Mouse (Mus musculus): ENCODE measurements around the gene 4930519G04Rik. TPM values are rescaled to one million over a fixed set of nuclear protein-coding genes. Genes with fewer than 3 reads are reported as not detected.
A peak's percentile ranks its signal among the peaks of the same experiment; 100 is the strongest.
"Not testable (repeated sequence)": the region's sequence is repeated elsewhere in the genome, so short reads cannot be mapped to it uniquely, and the experiment has no call there.

4930519G04Rik gene
- total RNA-seq (2018; cell fraction: chromatin; rRNA removed) = not detected
- not detected for total RNA-seq (2018; cell fraction: cytosol; rRNA removed)
- not detected for total RNA-seq (2018; cell fraction: nucleus; rRNA removed)
- polyA plus RNA-seq (2018) = not detected in 3 replicates

DNA sequence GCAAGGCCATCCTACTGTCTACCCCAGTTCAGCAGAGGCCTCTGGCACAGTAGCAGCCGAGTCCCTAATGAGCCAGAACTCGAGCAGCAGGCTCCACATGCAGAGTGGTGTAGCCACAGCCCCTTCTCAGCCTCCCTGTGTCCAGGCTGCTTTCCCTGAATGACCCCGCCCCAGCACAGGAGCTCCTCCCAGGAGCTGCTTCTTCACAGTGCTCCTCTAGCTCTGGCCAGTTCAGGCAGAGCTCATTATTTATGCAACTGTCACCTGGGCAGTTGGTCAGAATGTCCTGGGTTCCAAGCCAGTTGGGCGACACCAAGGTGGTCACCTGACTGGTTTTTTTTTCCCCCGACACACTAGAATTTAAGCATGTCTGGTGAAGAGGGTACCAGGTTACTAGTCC, at the start of gene 4930519G04Rik:
Gene 4930519G04Rik, plus strand, starts transcription at position 301 of the 400 bp plus-strand sequence.
- peak within 1 kb of the TSS; percentile 76 for H3K27ac ChIP-seq
- H3K4me3 ChIP-seq (ENCODE audit: inconsistent target); H3K79me2 ChIP-seq (ENCODE audit: inconsistent target); H3K36me3 ChIP-seq (ENCODE audit: inconsistent target): not testable (repeated sequence)
- WGBS (ENCODE audit: missing documents) = 100% methylated on average over 3 of the region's 5 CpGs

DNA sequence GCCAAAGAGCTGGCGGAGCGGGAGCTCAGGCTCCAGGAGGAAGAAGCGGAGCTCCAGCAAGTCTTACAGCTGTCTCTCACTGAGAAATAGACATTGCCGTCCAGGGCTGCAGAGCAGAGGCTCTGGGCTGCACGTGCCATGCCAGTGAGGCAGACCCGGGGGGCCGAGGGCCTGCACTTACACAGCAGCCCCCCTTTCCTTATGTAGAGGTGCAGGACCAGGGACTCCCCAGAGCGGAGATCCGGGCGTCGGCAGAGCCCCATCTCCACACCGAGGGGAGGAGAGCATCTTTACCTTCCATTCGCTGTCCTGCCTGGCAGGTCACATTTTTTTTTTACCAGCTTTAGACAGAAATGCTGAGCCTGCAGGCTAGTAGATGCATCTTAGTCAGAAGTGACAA, 49.1 kb upstream of the 4930519G04Rik start:
- Histone ChIP-seq H3K36me3 (ENCODE audit: inconsistent target) (peaks cover 59% of the 10 kb centered on the region), H3K79me2 (ENCODE audit: inconsistent target) (peaks cover 3% of the 10 kb centered on the region; the same call in 1 of the 2 replicates), H3K27ac (no peak overlapping the region), H3K4me3 (ENCODE audit: inconsistent target) (no peak overlapping the region)
- 91% methylated on average over 8 of the region's 13 CpGs for WGBS (ENCODE audit: missing documents)

DNA sequence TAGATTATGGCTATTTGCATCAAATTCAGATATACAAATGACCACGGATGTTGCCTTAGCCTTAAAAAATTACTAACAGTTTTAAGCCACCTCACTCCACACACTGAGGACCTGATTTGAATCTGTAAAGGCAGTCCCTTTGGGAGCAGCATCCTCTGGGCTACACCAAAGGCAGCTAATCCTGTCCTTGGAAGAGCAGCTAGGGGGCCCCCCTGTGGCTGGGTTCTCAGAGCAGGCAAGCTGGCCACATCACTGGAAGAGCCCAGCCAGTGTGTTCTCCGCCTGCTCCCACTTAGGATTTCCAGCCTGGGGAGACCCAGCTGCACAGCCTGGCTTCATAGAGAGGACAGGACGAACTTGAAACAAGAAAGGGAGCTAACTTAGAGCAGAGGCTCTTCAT, 48.5 kb upstream of the 4930519G04Rik start:
- peaks cover 9% of the 10 kb centered on the region; the same call in 1 of the 2 replicates for H3K79me2 ChIP-seq (ENCODE audit: inconsistent target)
- peaks cover 53% of the 10 kb centered on the region for H3K36me3 ChIP-seq (ENCODE audit: inconsistent target)
- H3K4me3 ChIP-seq (ENCODE audit: inconsistent target) = no peak overlapping the region
- peak overlapping the region; percentile 70 for H3K27ac ChIP-seq
- 68% methylated on average over 3 of the region's 3 CpGs for WGBS (ENCODE audit: missing documents)

DNA sequence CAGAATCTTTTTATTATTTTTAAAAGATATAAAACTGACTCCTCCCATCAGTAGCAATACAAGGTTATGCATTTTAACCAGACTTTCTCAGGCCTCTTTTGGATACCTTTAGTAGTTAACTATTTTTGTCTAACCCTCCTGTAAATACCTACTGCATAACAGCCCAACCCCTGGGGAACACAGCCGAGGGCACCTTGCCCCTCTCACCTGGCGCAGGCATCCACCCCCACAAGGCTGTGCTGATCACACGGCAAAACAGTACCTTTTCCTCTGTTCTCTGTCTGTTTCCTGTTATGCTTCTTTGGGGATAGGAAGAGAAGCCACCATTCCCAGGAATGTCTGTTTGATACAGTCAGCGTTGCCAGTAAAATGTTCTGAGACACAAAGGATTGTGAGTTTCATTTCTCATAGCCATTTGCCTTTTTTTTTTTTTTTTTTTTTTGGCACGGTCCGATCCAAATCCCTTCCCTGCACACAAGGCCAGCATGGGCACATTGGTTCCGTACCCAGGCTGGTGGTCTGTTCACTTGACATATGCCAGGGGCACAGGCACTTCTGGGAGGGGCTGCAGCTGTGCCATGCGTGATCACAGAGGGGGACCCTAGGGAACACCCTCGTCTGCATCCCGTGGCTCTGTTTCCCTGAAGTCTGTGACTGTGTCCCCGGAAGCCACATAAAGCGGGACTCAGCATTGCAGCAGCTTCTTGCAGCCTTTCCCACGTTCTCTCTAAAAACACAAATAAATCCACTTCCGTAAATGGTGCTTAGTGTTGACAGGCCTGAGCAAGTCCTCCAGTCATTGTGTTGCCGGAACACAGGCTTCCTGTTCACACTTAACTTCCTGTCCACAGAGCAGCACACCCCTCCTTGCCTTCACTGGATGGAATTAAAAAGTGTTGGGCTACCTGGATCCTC, 47.8 kb upstream of the 4930519G04Rik start:
- WGBS (ENCODE audit: missing documents) = 15% methylated on average over 15 of the region's 15 CpGs
- Histone ChIP-seq H3K36me3 (ENCODE audit: inconsistent target) (peaks cover 47% of the 10 kb centered on the region), H3K27ac (peak overlapping the region; percentile 70), H3K4me3 (ENCODE audit: inconsistent target) (peak overlapping the region; percentile 10; the same call in 1 of the 2 replicates), H3K79me2 (ENCODE audit: inconsistent target) (peaks cover 15% of the 10 kb centered on the region)

DNA sequence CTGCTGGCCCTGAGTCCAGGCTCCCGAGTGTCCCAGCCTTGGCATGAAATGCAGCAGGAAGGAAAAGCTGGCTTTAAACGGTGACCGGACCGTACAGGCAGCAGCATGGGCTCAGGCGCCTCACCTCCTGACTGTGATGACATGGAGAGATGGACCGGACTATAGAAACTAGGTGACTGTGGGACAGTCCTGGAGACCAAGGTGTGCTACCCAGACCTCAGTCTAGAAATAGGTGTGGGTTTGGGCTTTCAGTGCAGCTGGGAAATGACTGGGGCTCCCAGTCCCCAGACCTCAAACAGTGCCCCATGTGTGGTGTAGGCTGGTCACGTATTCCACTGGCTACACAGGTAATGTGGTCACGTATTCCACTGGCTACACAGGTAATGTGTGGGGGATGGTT, 46.8 kb upstream of the 4930519G04Rik start:
- H3K4me3 ChIP-seq (ENCODE audit: inconsistent target) = peak overlapping the region; percentile 1; the same call in 1 of the 2 replicates
- H3K27ac ChIP-seq = peak overlapping the region; percentile 70
- H3K79me2 ChIP-seq (ENCODE audit: inconsistent target) = peaks cover 25% of the 10 kb centered on the region
- 34% methylated on average over 8 of the region's 8 CpGs for WGBS (ENCODE audit: missing documents)
- H3K36me3 ChIP-seq (ENCODE audit: inconsistent target) = peaks cover 41% of the 10 kb centered on the region

DNA sequence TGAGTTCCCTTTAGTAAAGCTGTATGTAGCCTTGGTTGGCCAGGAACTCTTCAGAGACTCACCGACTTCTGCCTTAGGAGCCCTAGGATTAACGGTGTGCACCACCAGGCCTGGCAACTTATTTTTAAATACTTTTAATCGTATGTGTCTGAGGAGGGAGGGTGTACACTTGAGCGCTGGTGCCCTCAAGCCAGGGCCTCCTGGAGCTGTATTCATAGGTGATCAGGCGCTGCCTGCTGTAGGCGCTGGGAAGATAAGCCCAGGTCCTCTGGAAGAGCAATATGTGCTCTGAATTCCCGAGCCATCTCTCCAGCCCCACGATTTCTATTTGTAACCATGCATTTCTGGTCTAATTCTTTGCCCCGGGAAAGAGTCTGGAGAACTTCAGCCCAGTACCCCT, 46.4 kb upstream of the 4930519G04Rik start:
- WGBS (ENCODE audit: missing documents) = 34% methylated on average over 9 of the region's 9 CpGs

DNA sequence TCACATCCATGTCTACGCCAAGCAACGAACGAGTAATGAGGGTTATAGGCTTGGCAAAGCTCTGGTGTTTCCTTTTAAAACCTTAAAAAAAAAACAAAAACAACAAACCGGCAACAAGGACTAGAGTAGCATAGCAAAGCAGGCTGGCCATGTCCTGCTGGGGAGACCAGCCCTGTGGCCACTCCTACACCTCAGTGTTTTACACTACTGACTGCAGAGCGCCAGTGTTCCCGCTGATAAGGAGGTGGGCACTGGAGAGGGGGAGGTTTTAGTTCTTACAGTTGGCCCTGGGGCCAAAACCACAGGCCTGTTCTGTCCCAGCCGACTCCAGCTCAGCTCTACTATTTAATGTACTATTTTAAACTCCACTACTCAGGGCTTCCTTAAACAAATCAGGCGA, 46.0 kb upstream of the 4930519G04Rik start:
- H3K36me3 ChIP-seq (ENCODE audit: inconsistent target) = peaks cover 33% of the 10 kb centered on the region
- 32% methylated on average over 8 of the region's 8 CpGs for WGBS (ENCODE audit: missing documents)

More for the DNA sequence above, 46.4 kb upstream of the 4930519G04Rik start:
- Histone ChIP-seq H3K27ac (no peak overlapping the region), H3K36me3 (ENCODE audit: inconsistent target) (peaks cover 37% of the 10 kb centered on the region), H3K79me2 (ENCODE audit: inconsistent target) (peaks cover 29% of the 10 kb centered on the region), H3K4me3 (ENCODE audit: inconsistent target) (no peak overlapping the region)

DNA sequence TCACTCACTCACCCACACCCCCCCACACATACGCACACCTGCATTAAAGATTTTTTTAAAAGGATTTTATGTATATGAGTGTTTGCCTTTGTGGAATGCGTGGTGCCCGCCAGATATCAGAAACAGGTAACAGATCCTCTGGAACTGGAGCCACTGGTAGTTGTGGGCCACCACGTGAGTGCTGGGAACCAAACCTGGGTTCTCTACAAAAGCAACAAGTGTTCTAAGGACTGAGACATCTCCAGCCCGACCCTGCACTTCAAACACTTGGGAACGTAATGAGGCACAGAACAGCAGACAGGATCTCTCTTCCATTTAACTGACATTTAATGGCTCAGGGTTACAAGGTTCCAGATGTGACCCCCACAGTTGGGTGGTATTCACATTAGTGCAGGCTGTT, 45.6 kb upstream of the 4930519G04Rik start:
- Histone ChIP-seq H3K4me3 (ENCODE audit: inconsistent target) (no peak overlapping the region), H3K79me2 (ENCODE audit: inconsistent target) (peaks cover 37% of the 10 kb centered on the region), H3K36me3 (ENCODE audit: inconsistent target) (peaks cover 29% of the 10 kb centered on the region), H3K27ac (no peak overlapping the region)
- WGBS (ENCODE audit: missing documents) = 84% methylated on average over 6 of the region's 6 CpGs

More for the DNA sequence above, 46.0 kb upstream of the 4930519G04Rik start:
- Histone ChIP-seq H3K4me3 (ENCODE audit: inconsistent target) (no peak overlapping the region), H3K27ac (no peak overlapping the region), H3K79me2 (ENCODE audit: inconsistent target) (peaks cover 33% of the 10 kb centered on the region)

DNA sequence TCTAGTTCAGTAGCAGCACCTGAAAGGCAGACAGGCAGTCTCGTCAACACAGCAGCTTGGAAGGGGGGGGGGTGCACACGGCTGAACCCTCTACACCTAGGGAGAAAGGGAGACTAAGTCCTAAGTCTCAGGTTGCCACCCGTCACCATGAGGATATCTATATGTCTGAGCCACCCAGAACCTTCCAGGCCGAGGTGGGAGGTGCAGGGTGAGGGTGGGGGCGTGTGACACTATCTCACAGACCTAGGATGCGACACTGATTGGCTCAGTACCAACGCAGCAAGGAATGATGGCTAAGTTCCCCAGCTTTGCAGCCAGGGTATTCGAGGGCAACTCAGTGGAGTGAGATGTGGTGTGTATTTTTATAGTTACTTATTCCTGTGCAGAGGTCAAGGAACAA, 45.1 kb upstream of the 4930519G04Rik start:
- peaks cover 24% of the 10 kb centered on the region for H3K36me3 ChIP-seq (ENCODE audit: inconsistent target)

DNA sequence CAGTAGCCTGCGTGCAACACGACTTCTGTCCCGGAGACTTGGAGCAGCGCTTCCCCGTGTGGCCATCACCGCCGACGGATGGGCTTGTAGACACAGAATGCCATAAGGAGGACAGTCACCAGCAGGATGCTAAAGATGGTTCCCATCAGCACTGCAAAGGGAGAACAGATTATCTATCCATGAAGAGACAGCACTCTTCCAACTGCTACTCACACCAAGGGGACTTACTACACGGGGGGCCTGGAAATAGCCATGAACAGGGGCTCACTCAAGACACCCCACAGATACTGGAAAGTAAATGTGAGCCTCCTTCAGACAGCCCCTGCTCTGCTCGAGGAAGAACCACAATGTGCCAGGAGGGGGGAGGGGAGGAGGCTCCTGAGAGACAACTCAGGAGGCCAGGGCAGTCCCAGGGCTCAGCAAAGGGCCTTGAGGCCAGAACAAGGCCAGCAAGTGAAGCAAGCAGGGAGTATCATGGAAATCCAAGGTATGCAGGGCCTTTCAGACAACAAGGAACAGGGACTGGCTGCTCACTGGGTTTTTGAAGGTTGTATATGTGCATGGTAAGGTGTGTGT, 44.2 kb upstream of the 4930519G04Rik start:
- peaks cover 43% of the 10 kb centered on the region for H3K79me2 ChIP-seq (ENCODE audit: inconsistent target)
- 75% methylated on average over 10 of the region's 10 CpGs for WGBS (ENCODE audit: missing documents)
- H3K27ac ChIP-seq = no peak overlapping the region
- peaks cover 15% of the 10 kb centered on the region for H3K36me3 ChIP-seq (ENCODE audit: inconsistent target)
- no peak overlapping the region for H3K4me3 ChIP-seq (ENCODE audit: inconsistent target)

More for the DNA sequence above, 45.1 kb upstream of the 4930519G04Rik start:
- H3K79me2 ChIP-seq (ENCODE audit: inconsistent target) = peaks cover 42% of the 10 kb centered on the region
- no peak overlapping the region for H3K4me3 ChIP-seq (ENCODE audit: inconsistent target)
- H3K27ac ChIP-seq = no peak overlapping the region
- WGBS (ENCODE audit: missing documents) = 82% methylated on average over 8 of the region's 8 CpGs

DNA sequence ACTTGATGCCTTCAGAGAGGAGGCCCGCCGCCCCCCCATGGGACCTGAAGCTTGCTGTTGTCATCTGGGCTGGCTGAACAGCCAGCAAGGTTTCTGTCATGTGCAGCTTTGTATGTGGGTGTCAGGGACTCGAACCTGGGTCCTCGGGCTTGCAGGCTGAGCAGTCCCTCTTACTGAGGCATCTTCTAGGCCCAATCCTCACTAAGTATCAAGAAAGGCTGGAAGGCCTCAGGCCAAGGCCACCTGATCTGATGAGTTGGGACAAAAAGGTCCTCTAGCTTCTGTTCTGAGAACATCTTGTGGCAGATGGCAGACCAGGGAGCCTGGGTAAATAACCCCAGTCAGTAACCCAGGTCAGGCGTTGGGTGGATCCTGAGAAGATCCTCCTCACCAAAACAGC, 43.6 kb upstream of the 4930519G04Rik start:
- Histone ChIP-seq H3K4me3 (ENCODE audit: inconsistent target) (no peak overlapping the region), H3K36me3 (ENCODE audit: inconsistent target) (peaks cover 11% of the 10 kb centered on the region; the same call in 1 of the 2 replicates), H3K27ac (no peak overlapping the region), H3K79me2 (ENCODE audit: inconsistent target) (peaks cover 43% of the 10 kb centered on the region)
- WGBS (ENCODE audit: missing documents) = 90% methylated on average over 5 of the region's 5 CpGs

DNA sequence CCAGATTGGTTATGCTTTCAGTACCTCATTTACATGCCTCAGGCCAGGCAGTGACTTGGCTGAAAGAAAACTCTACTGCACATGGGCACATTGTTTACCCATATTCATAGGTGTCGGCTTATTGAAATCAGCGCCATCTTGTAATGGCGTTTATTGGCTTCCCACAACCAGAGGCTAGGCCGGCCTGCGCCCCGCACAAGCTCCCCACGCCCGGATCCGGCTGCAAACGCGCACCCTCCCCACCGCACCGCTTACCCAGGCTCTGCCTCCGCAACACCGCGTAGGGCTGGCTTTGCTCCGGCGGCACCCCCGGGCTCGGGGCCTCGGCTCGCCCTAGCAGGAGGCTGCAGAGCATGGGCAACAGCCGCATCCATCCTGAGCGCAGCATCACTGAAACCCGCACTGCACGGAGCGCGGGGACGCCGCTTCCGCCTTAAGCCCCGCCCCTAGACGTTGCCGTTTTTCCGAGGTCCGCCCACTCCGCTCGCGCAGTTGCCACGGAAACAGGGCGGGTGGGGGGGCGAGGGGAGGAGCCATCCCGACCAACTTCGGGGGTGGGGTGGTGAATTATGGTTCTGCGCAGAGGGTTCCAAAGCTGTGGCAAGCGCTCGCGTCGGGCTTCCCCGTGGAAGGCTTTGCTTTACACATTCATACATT, 39.8 kb upstream of the 4930519G04Rik start:
- 4% methylated on average over 50 of the region's 50 CpGs for WGBS (ENCODE audit: missing documents)
- H3K4me3 ChIP-seq (ENCODE audit: inconsistent target) = peak overlapping the region; percentile 48
- H3K27ac ChIP-seq = no peak overlapping the region
- peaks cover 43% of the 10 kb centered on the region for H3K79me2 ChIP-seq (ENCODE audit: inconsistent target)
- H3K36me3 ChIP-seq (ENCODE audit: inconsistent target) = peaks cover 4% of the 10 kb centered on the region; the same call in 1 of the 2 replicates

DNA sequence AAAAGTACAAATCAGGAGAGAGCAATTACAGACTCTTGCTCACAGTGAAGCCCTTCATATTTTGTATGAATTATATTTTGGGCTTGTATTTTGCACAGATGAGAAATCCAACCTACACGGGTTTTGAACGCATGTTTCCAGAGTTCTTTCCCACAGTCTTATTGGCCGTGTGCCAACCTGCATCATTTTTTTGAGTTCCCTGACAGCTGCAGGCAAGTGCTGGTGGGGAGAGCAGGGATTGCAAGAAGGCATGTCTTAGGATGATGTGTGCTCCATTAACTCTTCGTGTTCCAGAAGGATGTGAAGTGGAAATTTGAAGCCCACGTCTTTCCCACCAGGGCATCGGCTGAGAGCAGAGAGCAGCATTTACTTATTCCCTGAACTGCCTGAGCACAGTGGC, 36.9 kb upstream of the 4930519G04Rik start:
- Histone ChIP-seq H3K4me3 (ENCODE audit: inconsistent target) (no peak overlapping the region), H3K79me2 (ENCODE audit: inconsistent target) (peaks cover 18% of the 10 kb centered on the region), H3K27ac (no peak overlapping the region), H3K36me3 (ENCODE audit: inconsistent target) (no peaks in the 10 kb centered on the region)
- 95% methylated on average over 6 of the region's 6 CpGs for WGBS (ENCODE audit: missing documents)

DNA sequence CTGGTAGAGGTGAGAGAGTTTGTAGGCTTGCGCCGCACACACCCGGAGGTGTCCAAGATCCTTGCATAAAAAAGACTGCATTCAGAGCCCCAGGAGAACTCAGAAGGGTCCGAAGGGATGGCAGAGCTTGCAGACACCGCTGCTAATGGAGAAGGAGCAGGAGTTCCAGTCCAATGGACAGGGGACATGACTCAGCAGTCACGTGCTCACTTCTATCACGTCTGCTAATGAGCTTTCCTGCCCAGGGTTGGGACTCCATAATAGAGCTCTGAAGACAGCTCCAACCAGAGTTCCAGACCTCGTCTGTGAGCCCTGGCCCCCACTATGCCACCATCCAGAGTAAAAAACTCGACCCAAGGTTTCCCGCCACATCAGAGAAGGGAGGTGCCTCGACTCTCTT, 35.3 kb upstream of the 4930519G04Rik start:
- no peak overlapping the region for H3K4me3 ChIP-seq (ENCODE audit: inconsistent target)
- 68% methylated on average over 10 of the region's 11 CpGs for WGBS (ENCODE audit: missing documents)
- H3K79me2 ChIP-seq (ENCODE audit: inconsistent target) = peaks cover 10% of the 10 kb centered on the region
- no peaks in the 10 kb centered on the region for H3K36me3 ChIP-seq (ENCODE audit: inconsistent target)
- H3K27ac ChIP-seq = no peak overlapping the region

All from macrophage (primary cell).